Mouse (Mus musculus): Measurements from ENCODE around the gene Susd4. TPM values are rescaled to one million over a fixed set of nuclear protein-coding genes. Genes with fewer than 3 reads are reported as not detected.

Gene Susd4
- polyA plus RNA-seq, 1 experiment from 2014 or later = 3.5 TPM

DNA sequence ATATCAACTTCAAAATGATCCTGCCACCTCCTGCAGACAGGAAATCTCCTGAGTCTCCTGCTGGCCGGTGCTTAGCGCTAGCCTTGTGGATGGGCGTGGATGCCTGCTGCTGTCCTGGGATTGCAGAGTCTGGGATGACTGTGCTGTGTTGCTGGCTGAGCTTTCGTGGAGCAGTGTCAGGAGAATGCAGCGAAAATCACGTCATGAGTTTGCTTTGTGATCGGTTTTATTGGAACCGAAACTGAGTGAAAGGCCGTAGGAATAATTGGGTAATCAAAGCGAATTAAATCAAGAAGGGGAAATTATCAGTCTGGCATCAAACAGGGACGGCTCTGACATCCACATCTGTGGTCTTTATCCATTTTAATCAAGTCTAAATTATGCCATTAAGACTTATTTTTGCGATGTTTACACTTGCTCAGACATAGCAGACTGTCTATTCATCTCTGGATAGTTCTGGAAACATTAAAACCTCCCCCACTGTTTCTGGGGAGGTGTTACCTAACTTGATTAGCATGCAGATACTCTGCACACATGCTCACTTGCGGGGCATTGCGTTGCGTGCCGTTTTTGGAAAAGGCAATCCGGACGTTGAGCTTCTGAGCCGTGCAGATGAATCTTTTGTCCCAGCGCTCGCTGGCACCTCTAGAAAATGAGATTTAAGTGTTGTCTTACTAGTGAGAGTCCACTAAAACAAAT lies 60.2 kb downstream of the Susd4 start:
- H3K36me3 ChIP-seq = no peaks in the 10 kb centered on the region
- no peak overlapping the region for H3K4me2 ChIP-seq
- H3K9ac ChIP-seq = no peak overlapping the region
- 63% methylated on average over 21 of the region's 21 CpGs for WGBS (ENCODE audit: insufficient replicate concordance)
- no peak overlapping the region for H3K4me3 ChIP-seq
- H3K27me3 ChIP-seq (replicated peaks) = no peaks in the 10 kb centered on the region
- no peak for ATAC-seq
- H3K9me3 ChIP-seq (replicated peaks) = no peaks in the 10 kb centered on the region
- peaks cover 7% of the 10 kb centered on the region; the same call in 1 of the 2 replicates for H3K4me1 ChIP-seq
- no peak overlapping the region for H3K27ac ChIP-seq

DNA sequence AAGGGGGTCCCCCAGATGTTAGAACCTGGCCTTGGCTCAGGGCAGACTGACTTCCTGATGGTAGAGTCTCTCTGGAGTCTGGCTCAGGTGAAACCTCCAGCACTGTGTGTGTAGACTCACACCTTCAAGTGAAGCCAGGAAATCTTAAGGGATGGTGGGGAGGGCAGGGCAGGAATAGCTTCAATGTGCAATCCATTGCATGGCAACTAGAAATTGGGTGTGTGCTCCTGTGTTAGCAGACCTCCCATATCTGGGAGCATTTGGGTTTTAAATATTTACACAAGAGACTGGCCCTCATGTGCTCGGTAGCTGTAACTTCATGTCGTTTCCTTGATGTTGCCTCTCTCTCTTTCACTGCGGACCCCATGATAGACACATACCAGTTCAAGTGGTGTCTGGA lies 62.9 kb downstream of the Susd4 start:
- 60% methylated on average over 3 of the region's 3 CpGs for WGBS (ENCODE audit: insufficient replicate concordance)
- Histone ChIP-seq H3K4me1 (no peaks in the 10 kb centered on the region), H3K4me2 (no peak overlapping the region), H3K9ac (no peak overlapping the region), H3K27me3 (replicated peaks) (no peaks in the 10 kb centered on the region), H3K4me3 (no peak overlapping the region), H3K36me3 (no peaks in the 10 kb centered on the region), H3K27ac (no peak overlapping the region), H3K9me3 (replicated peaks) (no peaks in the 10 kb centered on the region)
- ATAC-seq = no peak

- Histone ChIP-seq H3K27me3 (replicated peaks) (no peaks in the 10 kb centered on the region), H3K9ac (no peak overlapping the region), H3K4me1 (no peaks in the 10 kb centered on the region), H3K4me2 (no peak overlapping the region), H3K36me3 (no peaks in the 10 kb centered on the region), H3K4me3 (no peak overlapping the region), H3K9me3 (replicated peaks) (no peaks in the 10 kb centered on the region), H3K27ac (no peak overlapping the region)
- ATAC-seq = no peak
- WGBS (ENCODE audit: insufficient replicate concordance) = 73% methylated on average over 6 of the region's 6 CpGs
Measured at GRCm38 (mm10) chr1:182838061-182838460, 74.4 kb downstream of the Susd4 start.

DNA sequence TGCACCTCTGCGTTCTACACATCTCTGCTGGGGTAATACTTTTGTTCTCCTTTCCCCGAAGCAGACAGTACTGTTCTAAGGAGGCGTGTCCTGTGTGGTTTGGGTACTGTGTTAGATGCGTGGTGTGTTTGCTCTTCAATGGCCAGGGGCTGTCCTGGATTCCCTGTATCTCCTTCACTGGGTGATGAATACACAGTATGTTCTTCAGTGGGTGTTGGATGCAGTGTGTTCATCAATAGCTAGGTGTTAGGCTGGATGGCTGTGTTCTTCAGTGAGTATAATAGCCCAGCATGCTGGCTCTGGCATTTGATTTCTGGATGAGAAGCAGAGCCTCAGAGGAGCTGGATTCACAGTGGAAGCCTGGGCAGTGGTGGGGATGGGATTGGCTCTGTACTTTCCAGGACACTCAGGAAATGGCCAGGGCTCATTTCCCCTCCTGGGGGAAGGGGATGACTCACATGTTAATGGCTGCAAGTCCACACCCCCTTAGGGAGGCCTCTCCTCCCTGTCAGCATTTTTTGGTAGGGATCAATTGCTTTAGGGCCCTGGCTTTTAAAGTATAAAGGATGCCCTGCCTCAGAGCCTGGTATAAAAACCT lies 75.8 kb downstream of the Susd4 start:
- Histone ChIP-seq H3K36me3 (no peaks in the 10 kb centered on the region), H3K4me2 (no peak overlapping the region), H3K4me1 (no peaks in the 10 kb centered on the region), H3K9me3 (replicated peaks) (no peaks in the 10 kb centered on the region), H3K4me3 (no peak overlapping the region), H3K27ac (no peak overlapping the region), H3K9ac (no peak overlapping the region), H3K27me3 (replicated peaks) (no peaks in the 10 kb centered on the region)
- ATAC-seq = no peak
- WGBS (ENCODE audit: insufficient replicate concordance) = 56% methylated on average over 4 of the region's 4 CpGs

DNA sequence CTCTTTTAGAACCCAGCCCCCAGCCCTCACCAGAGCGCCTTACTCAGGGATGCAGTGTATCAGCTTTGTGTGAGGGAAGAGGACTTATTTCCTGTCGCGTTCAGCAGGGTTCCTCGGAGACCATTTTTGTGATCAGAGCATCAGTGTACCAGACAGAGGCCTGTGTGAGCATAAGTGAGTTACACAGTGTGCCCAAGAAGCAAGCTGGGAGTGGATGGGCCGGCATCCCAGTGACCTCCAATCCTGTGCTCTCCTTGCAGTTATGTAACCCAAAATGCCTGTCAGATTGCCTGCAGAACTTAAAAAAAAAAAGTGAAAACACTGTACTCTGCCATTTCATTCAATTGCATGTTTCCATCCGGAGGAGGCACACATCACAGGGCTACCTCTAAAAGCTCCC lies 76.4 kb downstream of the Susd4 start:
- Histone ChIP-seq H3K4me2 (no peak overlapping the region), H3K36me3 (no peaks in the 10 kb centered on the region), H3K27me3 (replicated peaks) (no peaks in the 10 kb centered on the region), H3K4me1 (no peaks in the 10 kb centered on the region), H3K9me3 (replicated peaks) (no peaks in the 10 kb centered on the region), H3K4me3 (no peak overlapping the region), H3K27ac (no peak overlapping the region), H3K9ac (no peak overlapping the region)
- 39% methylated on average over 6 of the region's 6 CpGs for WGBS (ENCODE audit: insufficient replicate concordance)
- ATAC-seq = no peak

DNA sequence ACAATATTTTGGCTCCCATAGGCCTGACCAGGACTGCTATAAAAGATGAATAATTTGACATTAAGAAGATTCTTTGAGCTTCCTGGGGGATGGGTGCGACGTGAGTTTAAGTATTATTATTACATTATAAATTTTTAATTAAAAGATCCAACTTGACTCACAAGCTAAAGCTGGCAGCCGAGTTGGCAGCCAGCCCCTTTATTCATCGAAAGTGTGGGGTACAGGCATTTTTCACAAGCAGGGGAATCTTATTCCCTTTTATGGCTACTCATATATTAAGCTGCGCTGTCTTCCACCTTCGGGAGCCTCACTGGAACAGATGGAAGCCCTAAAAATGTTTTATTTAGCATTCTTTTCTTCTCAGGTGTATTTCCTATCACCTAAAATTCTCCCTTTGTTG lies 76.9 kb downstream of the Susd4 start:
- Histone ChIP-seq H3K4me2 (no peak overlapping the region), H3K9ac (no peak overlapping the region), H3K4me1 (no peaks in the 10 kb centered on the region), H3K27me3 (replicated peaks) (no peaks in the 10 kb centered on the region), H3K27ac (no peak overlapping the region), H3K36me3 (no peaks in the 10 kb centered on the region), H3K9me3 (replicated peaks) (no peaks in the 10 kb centered on the region), H3K4me3 (no peak overlapping the region)
- ATAC-seq = no peak
- WGBS (ENCODE audit: insufficient replicate concordance) = 74% methylated on average over 6 of the region's 6 CpGs

GRCm38 (mm10) chr1:182849556-182849955 lies 85.9 kb downstream of the Susd4 start:
- Histone ChIP-seq H3K4me2 (no peak overlapping the region), H3K4me3 (no peak overlapping the region), H3K27ac (no peak overlapping the region), H3K9ac (no peak overlapping the region), H3K36me3 (no peaks in the 10 kb centered on the region), H3K4me1 (no peaks in the 10 kb centered on the region), H3K27me3 (replicated peaks) (no peaks in the 10 kb centered on the region), H3K9me3 (replicated peaks) (no peaks in the 10 kb centered on the region)
- ATAC-seq = no peak
- 45% methylated on average over 12 of the region's 12 CpGs for WGBS (ENCODE audit: insufficient replicate concordance)

DNA sequence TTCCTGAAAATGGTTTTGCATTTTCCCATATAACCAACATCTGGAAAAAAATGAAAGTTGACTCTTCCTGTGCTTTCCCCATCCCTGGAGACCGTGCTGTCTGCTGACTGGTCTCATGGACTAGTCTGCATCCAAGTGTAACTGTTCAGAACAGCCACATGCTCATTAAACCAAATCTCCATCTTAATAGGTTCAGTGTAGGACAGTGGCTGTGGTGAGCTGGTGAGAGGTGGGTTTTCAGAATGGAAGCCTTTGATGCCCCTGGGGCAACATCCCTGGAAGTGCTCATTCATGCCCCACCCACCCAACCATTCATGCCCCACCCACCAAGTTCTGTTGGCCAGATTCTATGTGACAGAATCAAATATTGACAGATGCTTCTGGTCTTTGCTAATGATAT lies 86.4 kb downstream of the Susd4 start:
- no peak for ATAC-seq
- Histone ChIP-seq H3K9me3 (replicated peaks) (no peaks in the 10 kb centered on the region), H3K9ac (no peak overlapping the region), H3K4me3 (no peak overlapping the region), H3K4me1 (no peaks in the 10 kb centered on the region), H3K36me3 (no peaks in the 10 kb centered on the region), H3K4me2 (no peak overlapping the region), H3K27me3 (replicated peaks) (no peaks in the 10 kb centered on the region), H3K27ac (no peak overlapping the region)
- WGBS (ENCODE audit: insufficient replicate concordance) = 67% methylated on average over 1 of the region's 1 CpGs

DNA sequence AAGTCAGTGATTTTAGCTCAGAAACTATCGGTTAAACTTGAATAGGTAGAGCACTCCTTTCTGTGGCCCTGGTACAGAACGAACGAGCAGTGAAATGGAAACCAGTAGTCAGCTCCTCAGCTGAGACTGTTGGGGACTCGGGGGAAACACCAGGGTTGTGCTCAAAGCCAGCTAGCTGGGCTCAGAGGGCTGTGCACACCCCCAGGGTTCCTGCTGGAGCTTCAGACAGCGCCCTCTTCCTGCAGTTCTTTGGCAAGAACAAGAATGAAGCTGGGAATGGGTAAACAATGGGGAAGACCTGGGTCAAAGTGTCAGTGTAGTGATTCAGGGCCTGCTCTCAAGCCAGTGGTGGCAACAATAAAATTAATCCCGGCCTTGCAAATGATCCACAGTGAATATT lies 88.5 kb downstream of the Susd4 start:
- no peak for ATAC-seq
- Histone ChIP-seq H3K27me3 (replicated peaks) (no peaks in the 10 kb centered on the region), H3K9me3 (replicated peaks) (no peaks in the 10 kb centered on the region), H3K9ac (no peak overlapping the region), H3K27ac (no peak overlapping the region), H3K4me1 (no peaks in the 10 kb centered on the region), H3K4me3 (no peak overlapping the region), H3K36me3 (no peaks in the 10 kb centered on the region), H3K4me2 (no peak overlapping the region)
- WGBS (ENCODE audit: insufficient replicate concordance) = 46% methylated on average over 6 of the region's 6 CpGs

DNA sequence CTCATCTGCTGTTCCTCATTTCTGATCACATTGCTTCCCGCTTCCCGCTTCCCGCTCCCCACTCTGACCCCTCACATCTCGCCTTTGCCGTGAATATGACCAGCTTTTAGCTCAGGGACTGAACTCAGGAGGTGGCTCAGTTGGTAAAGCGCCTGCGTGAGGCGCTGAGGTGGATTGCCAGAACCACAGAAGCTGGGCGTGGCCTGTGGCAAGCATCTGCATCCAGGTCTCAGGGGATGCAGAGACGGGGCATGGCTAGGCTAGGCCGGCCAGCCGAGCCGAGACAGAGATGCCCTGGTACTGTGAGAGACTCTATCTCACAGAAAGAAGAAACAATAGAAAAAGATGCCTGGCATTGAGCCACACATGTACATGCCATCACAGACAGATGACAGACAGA lies 93.0 kb downstream of the Susd4 start:
- WGBS (ENCODE audit: insufficient replicate concordance) = 73% methylated on average over 13 of the region's 13 CpGs
- Histone ChIP-seq H3K4me1 (no peaks in the 10 kb centered on the region), H3K9ac (no peak overlapping the region), H3K9me3 (replicated peaks) (no peaks in the 10 kb centered on the region), H3K27ac (no peak overlapping the region), H3K27me3 (replicated peaks) (no peaks in the 10 kb centered on the region), H3K4me2 (no peak overlapping the region), H3K36me3 (no peaks in the 10 kb centered on the region), H3K4me3 (no peak overlapping the region)
- ATAC-seq = no peak

DNA sequence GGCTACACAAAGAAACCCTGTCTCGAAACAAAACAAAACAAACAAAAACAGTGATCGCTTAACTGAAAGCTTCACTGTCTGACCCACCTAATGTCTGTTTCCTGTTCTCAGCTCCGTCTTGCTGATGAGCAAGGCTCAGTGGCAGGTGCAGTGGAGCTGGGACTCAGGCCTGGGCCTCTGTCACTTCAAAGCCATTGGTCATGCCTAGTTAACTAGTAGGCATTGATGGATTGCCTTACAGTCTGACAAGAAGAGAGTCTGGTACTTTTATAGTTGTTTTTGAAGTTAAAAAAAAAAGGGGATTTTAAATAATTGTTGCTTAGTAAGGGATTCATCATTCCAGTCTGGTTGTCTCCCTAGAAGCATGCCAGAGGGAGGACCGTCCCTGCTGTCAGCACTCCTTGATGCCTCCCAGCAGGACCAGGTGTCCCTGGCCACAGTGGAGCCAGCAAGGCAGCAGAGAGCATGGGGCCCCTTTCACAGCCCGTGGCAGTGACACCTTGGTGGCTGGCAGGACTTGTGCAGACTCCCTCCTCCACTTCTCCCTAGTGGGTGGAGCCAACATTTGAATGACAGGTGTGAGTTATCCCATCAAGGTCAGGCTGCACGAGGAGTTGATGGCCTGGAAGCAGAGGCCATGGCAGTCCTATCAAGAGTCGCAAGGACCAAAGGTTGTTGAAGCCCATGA lies 98.2 kb downstream of the Susd4 start:
- 54% methylated on average over 7 of the region's 7 CpGs for WGBS (ENCODE audit: insufficient replicate concordance)
- no peak overlapping the region for H3K4me3 ChIP-seq
- H3K27ac ChIP-seq = no peak overlapping the region
- no peak overlapping the region for H3K4me2 ChIP-seq
- no peak overlapping the region for H3K9ac ChIP-seq
- no peaks in the 10 kb centered on the region for H3K36me3 ChIP-seq
- H3K9me3 ChIP-seq (replicated peaks) = no peaks in the 10 kb centered on the region
- no peak for ATAC-seq
- H3K4me1 ChIP-seq = no peaks in the 10 kb centered on the region
- H3K27me3 ChIP-seq (replicated peaks) = no peaks in the 10 kb centered on the region

DNA sequence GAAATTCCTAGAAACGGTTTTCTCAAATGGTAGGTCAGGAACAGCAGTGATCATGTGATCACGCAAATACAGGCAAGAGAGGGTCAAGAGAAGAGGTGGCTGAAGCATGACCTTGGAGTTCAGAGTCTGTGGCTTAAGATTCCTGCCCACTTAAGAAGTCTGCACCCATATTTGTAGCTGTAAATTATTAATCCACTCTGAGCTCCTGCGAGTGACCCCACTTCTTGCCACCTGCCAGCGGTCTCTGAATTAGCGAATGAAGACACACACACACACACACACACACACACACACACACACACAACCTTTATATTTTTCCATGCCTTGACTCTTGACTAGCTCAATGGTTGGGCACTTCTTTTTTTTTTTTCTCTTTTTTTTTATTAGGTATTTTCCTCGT lies 99.7 kb downstream of the Susd4 start:
- Histone ChIP-seq H3K4me1 (no peaks in the 10 kb centered on the region), H3K36me3 (no peaks in the 10 kb centered on the region), H3K27me3 (replicated peaks) (no peaks in the 10 kb centered on the region), H3K27ac (no peak overlapping the region), H3K4me2 (no peak overlapping the region), H3K9me3 (replicated peaks) (no peaks in the 10 kb centered on the region), H3K4me3 (no peak overlapping the region), H3K9ac (no peak overlapping the region)
- 68% methylated on average over 6 of the region's 6 CpGs for WGBS (ENCODE audit: insufficient replicate concordance)
- ATAC-seq = no peak
